9 mouse cellular contexts compared by ENCODE assay signal in genomic region chr1:72873078-72873477, GRCm38 (mm10). TPM values are rescaled to one million over a fixed set of nuclear protein-coding genes. Genes with fewer than 3 reads are reported as not detected.
DNase-seq lines count a peak whose midpoint lies in the region; ATAC-seq and TF ChIP-seq lines count a peak whose summit lies in the region.
"Had no signal": no experiment of that assay in that cellular context is flagged by ENCODE, and none has a peak within 500 bp of the region (broad histone marks: within the 10 kb centered on the region; RNA-seq: fewer than 3 reads in every experiment).

No protein-coding gene starts in this region.

- no peak for TF ChIP-seq CTCF in C2C12 (IDR thresholded peaks at IDR 0.05; ENCODE audit: control insufficient read depth, insufficient read depth, insufficient read length)

- H3K4me2 ChIP-seq in forebrain, embryonic 13.5 days, result peak overlapping the region; percentile 90
- peak overlapping the region; percentile 41 for H3K4me2 ChIP-seq in liver, embryonic 13.5 days

- H3K27me3 ChIP-seq in C2C12 (ENCODE audit: control insufficient read depth, insufficient read depth, insufficient read length), result no peaks in the 10 kb centered on the region
- 0 out of 2 replicates have a peak, but pooled peaks cover 3% of the 10 kb centered on the region for H3K27me3 ChIP-seq in forebrain, embryonic 13.5 days
- peaks cover 90% of the 10 kb centered on the region for H3K27me3 ChIP-seq in liver, embryonic 13.5 days

- peaks cover 64% of the 10 kb centered on the region for H3K4me1 ChIP-seq in forebrain, embryonic 13.5 days
- peaks cover 45% of the 10 kb centered on the region for H3K4me1 ChIP-seq in liver, embryonic 13.5 days (replicated peaks)

- H3K79me2 ChIP-seq in C2C12 (ENCODE audit: control insufficient read depth, insufficient read depth), result no peaks in the 10 kb centered on the region

- under 1% methylated on average over 16 of the region's 16 CpGs for WGBS in forebrain, embryonic 13.5 days
- WGBS in liver, embryonic 13.5 days (ENCODE audit: insufficient replicate concordance), result under 1% methylated on average over 16 of the region's 16 CpGs

- H3K79me3 ChIP-seq in C2C12 (ENCODE audit: low read depth), result no peaks in the 10 kb centered on the region

- no peaks in the 10 kb centered on the region for H3K36me3 ChIP-seq in C2C12 (ENCODE audit: control insufficient read depth, insufficient read depth)
- H3K36me3 ChIP-seq in forebrain, embryonic 13.5 days (ENCODE audit: poor library complexity, severe bottlenecking), result no peaks in the 10 kb centered on the region
- no peaks in the 10 kb centered on the region for H3K36me3 ChIP-seq in liver, embryonic 13.5 days

- H3K9ac ChIP-seq in forebrain, embryonic 13.5 days, result peak overlapping the region; percentile 71
- H3K9ac ChIP-seq in liver, embryonic 13.5 days, result no peak overlapping the region
- H3K9ac ChIP-seq: liver, embryonic 14.5 days had no signal

- no peak for ATAC-seq in forebrain, embryonic 13.5 days
- no peak for ATAC-seq in liver, embryonic 13.5 days (ENCODE audit: low read depth)

- no peak overlapping the region for H3ac ChIP-seq in C2C12 (ENCODE audit: control insufficient read depth, insufficient read length, low read depth)

- H3K9me3 ChIP-seq in forebrain, embryonic 13.5 days (replicated peaks), result no peaks in the 10 kb centered on the region
- no peaks in the 10 kb centered on the region for H3K9me3 ChIP-seq in liver, embryonic 13.5 days (replicated peaks)

- peak overlapping the region; percentile 26 for H3K4me3 ChIP-seq in C2C12 (ENCODE audit: insufficient read depth, poor library complexity, severe bottlenecking)
- H3K4me3 ChIP-seq in forebrain, embryonic 13.5 days, result peak overlapping the region; percentile 53
- 0 out of 2 replicates have a peak overlapping the region, but pooled peaks have one; percentile 39 for H3K4me3 ChIP-seq in liver, embryonic 13.5 days (replicated peaks)

- peak; percentile 58 for DNase-seq in cerebellum, adult 9-11 months
- DNase-seq in cerebellum, adult 8-10 months, result no peak
- no peak for DNase-seq in liver, embryonic 13.5 days
- no peak for DNase-seq in layer of hippocampus, adult 9-10 months (ENCODE audit: low spot score)
- no peak for DNase-seq in thymus, postnatal 14 days
- DNase-seq in MN1 (ENCODE audit: low spot score), result no peak

- H3K27ac ChIP-seq in forebrain, embryonic 13.5 days, result peak overlapping the region; percentile 74; the same call in 1 of the 2 replicates
- H3K27ac ChIP-seq in liver, embryonic 13.5 days, result no peak overlapping the region
- H3K27ac ChIP-seq: liver, embryonic 14.5 days had no signal

TF ChIP-seq in C2C12, 6 proteins besides CTCF, POLR2A, EP300 and RAD21:
- TF ChIP-seq MYOG (IDR thresholded peaks at IDR 0.05; ENCODE audit: control insufficient read depth, extremely low read depth, insufficient read length) (no peak), FOSL1 (IDR thresholded peaks at IDR 0.05; ENCODE audit: insufficient read depth, low read length, poor library complexity, severe bottlenecking) (no peak), MAX (IDR thresholded peaks at IDR 0.05) (no peak), CEBPB (IDR thresholded peaks at IDR 0.05; ENCODE audit: low read depth) (no peak), MYOD1 (IDR thresholded peaks at IDR 0.05; ENCODE audit: control insufficient read depth, insufficient read length, low read depth) (no peak), USF1 (IDR thresholded peaks at IDR 0.05; ENCODE audit: low read depth) (no peak)
TF ChIP-seq in C2C12: peak in this region for 0.

RNA-seq across cellular contexts. Expression of gene Igfbp5, which starts 1.6 kb away (rescaled TPM):
- 62.8 TPM for polyA plus RNA-seq in C2C12 (2012; fragmentation: generic; extraction: Trizol)
- polyA plus RNA-seq in forebrain, embryonic 13.5 days (2015; fragmentation: Nextera tagmentation; extraction: Ambion mirVana), result 20.9 and 30.9 TPM in 2 replicates
- 3.7 and 4.7 TPM in 2 replicates for polyA plus RNA-seq in liver, embryonic 13.5 days (2015; fragmentation: Nextera tagmentation; extraction: Ambion mirVana)

RNA-seq across cellular contexts. Expression of gene Igfbp2, which starts 48.8 kb away (rescaled TPM):
- 222 TPM for polyA plus RNA-seq in C2C12 (2012; fragmentation: generic; extraction: Trizol)
- polyA plus RNA-seq in forebrain, embryonic 13.5 days (2015; fragmentation: Nextera tagmentation; extraction: Ambion mirVana), result 319 and 349 TPM in 2 replicates
- polyA plus RNA-seq in liver, embryonic 13.5 days (2015; fragmentation: Nextera tagmentation; extraction: Ambion mirVana), result 5.2 TPM in 2 replicates

Comparison
In these comparisons a context has a peak if more than half of its experiments do, and no peak if none do; other contexts are left out.
1. RNA of gene Igfbp2, which starts 48.8 kb away (polyA plus RNA-seq): 319 to 349 TPM in forebrain, embryonic 13.5 days and 222 TPM in C2C12 (single experiment); 5.2 TPM in liver, embryonic 13.5 days; every median in the first group is over 10 times any median in the second.
2. Peak in every context shown above with its lines, with median percentiles within 50 percentile points of each other: H3K4me3 ChIP-seq.